Mouse (Mus musculus) cerebellum, postnatal 14 days (tissue): Measurements from ENCODE around the gene Zfp985.
"Not testable (repeated sequence)": the region's sequence is repeated elsewhere in the genome, so short reads cannot be mapped to it uniquely, and the experiment has no call there.

Source experiments
- DNase-seq, 2 experiments: peaks; one replicate each; pipeline ENCODE4 v3.0.0; 2021; ENCODE audit warnings: mixed read lengths in 2 of 2

The Zfp985 gene

GRCm38 (mm10) chr4:147606511-147606910 lies 53.4 kb downstream of the Zfp985 start:
- DNase-seq = not testable (repeated sequence)

- not testable (repeated sequence) for DNase-seq
Measured at GRCm38 (mm10) chr4:147633818-147634262, 80.8 kb downstream of the Zfp985 start.
